Mouse (Mus musculus) olfactory bulb, adult 2 months (tissue): ENCODE measurements around the gene Hdac6. TPM values are rescaled to one million over a fixed set of nuclear protein-coding genes. Genes with fewer than 3 reads are reported as not detected.

Experiments used
- H3K27ac ChIP-seq: fragments of 200-500 bp; 2 replicates; pipeline ENCODE4 v1.5.1; 2012; ENCODE audit warnings: low read depth, low read length; ENCODE audit not compliant: insufficient read depth
- H3K4me1 ChIP-seq: fragments of 200-500 bp; 2 replicates; pipeline ENCODE4 v1.6.1; 2012; ENCODE audit warnings: low read length; ENCODE audit not compliant: control insufficient read depth, insufficient read depth
- H3K4me3 ChIP-seq: fragments of 200-500 bp; 2 replicates; pipeline ENCODE4 v1.5.1; 2012; ENCODE audit warnings: mild to moderate bottlenecking, low read depth, low read length, moderate library complexity; ENCODE audit not compliant: insufficient read depth
- CTCF ChIP-seq: fragments of 200-500 bp; IDR thresholded peaks from 2 replicates; pipeline ENCODE4 v1.5.1; 2012; ENCODE audit warnings: low read depth, mild to moderate bottlenecking, low read length, moderate library complexity; ENCODE audit not compliant: insufficient read depth
- POLR2A ChIP-seq: fragments of 200-500 bp; IDR thresholded peaks from 2 replicates; pipeline ENCODE4 v1.6.1; 2012; ENCODE audit warnings: mild to moderate bottlenecking, low read depth, low read length, moderate library complexity; ENCODE audit not compliant: insufficient read depth
- WGBS: fragments of 180-500 bp; shearing (Covaris S2); methylation state at CpG from one replicate; pipeline ENCODE4 v1.1.7; 2018; 5-methylcytosine and 5-hydroxymethylcytosine counted together
- polyA plus RNA-seq: library from polyadenylated mRNA; stranded (reverse); fragments of >200 nt; gene quantifications from 2 replicates; pipeline ENCODE4 v1.2.4, GENCODE M21; 2012; ENCODE audit warnings: low replicate concordance; ENCODE audit not compliant: missing spikeins, insufficient read depth, insufficient read length

Hdac6 gene
- polyA plus RNA-seq, 1 experiment, result not detected

- WGBS, result 86% methylated on average over 5 of the region's 5 CpGs
- no peak for TF ChIP-seq CTCF
- no peak for TF ChIP-seq POLR2A
- H3K4me3 ChIP-seq, result no peak within 1 kb of the TSS
- no peak within 1 kb of the TSS for H3K27ac ChIP-seq
- peaks cover 3% of the 10 kb centered on the region; the same call in 1 of the 2 replicates for H3K4me1 ChIP-seq
Observed at GRCm38 (mm10) chrX:7907735-7908134, 40.0 kb downstream of the Hdac6 start, which contains the start of gene Gm10491. Gm10491 (minus strand) TSS chrX:7907835.

GRCm38 (mm10) chrX:7904441-7904840 lies 43.2 kb downstream of the Hdac6 start:
- 90% methylated on average over 5 of the region's 5 CpGs for WGBS
- Histone ChIP-seq H3K4me1 (no peaks in the 10 kb centered on the region), H3K27ac (no peak overlapping the region), H3K4me3 (no peak overlapping the region)
- TF ChIP-seq CTCF, result no peak
- TF ChIP-seq POLR2A, result no peak

DNA sequence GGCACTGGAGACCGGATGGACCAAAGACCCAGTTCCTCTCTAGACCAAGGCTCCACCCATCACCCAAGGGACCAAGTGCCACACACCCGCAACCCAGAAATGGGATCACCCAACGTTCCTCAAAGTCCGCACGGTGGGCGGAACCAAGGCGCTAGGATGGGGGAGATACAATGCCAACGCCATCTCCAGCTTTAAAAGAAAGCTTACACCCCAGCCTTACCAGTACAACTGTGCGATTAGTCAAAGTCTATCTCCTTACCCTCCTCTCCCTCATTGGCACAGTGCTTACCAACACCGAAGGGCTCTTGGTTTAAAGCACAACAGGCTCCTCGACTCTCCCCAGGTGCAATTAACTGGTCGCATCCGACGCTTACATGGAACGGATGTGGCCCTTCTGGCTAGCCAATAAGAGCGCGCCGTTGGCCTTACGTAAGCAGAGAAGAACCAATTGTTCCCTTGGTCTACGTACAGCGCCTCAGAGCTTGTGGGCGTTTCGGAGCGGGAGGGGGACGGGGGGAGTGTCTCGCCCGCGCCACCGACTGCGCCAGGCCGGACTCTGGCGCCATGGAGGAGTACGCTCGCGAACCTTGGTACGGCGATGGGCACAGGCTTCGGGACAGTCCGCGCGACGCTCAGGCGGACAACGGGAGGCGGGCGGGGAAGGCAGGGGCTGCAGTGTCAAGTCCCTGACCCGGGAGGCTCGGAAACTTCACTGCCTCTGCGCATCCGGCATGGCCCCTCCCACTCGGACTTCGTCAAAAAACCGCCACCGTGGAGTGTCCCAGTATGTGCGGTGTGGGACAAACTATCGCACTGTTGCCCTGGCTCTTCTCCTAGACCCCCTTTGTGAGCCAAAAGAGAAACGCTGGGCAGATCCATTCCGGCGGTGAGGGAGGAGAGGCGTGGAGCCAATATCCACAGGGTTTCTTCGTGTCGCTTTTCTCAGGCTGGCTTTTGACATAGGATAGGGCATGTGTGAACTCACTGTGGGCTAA lies 48.5 kb downstream of the Hdac6 start, which contains the start of the genes Pqbp1 and Timm17b:
TSS of gene Pqbp1 (minus strand) at position 390 of the 995 bp plus-strand sequence.
TSS of gene Timm17b (plus strand) at position 478 of the 995 bp plus-strand sequence.
- Histone ChIP-seq H3K4me3 (peak within 1 kb of the TSS; percentile 65), H3K27ac (peak within 1 kb of the TSS; percentile 98), H3K4me1 (no peaks in the 10 kb centered on the region; the same call in 1 of the 2 replicates)
- TF ChIP-seq POLR2A, result peak; percentile 60; the same call in 1 of the 2 replicates
- TF ChIP-seq CTCF, result no peak
- 12% methylated on average over 62 of the region's 62 CpGs for WGBS

DNA sequence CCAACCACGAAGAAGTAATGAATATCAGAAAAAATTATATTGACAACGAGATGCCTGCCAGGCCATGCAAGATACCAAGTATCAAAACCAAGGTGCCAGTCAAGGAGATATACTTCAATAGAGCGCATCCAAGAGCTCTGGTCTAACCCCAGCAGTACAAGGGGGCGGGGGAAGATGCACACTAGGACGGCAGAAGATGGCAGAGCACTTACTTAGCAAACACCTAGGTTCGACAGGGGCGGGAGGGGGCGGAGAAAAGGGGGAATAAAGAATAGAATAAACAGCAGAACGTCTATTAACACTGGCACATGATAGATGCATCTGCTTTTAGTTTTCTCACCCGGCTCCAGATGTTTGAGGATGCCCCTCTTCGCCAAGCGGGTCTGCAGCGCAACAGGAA lies 49.5 kb downstream of the Hdac6 start:
- WGBS, result 26% methylated on average over 13 of the region's 13 CpGs
- peak overlapping the region; percentile 98 for H3K27ac ChIP-seq

GRCm38 (mm10) chrX:7883841-7884567 lies 63.7 kb downstream of the Hdac6 start, which contains the start of gene Slc35a2:
Slc35a2 (plus strand) TSS chrX:7884028.
- peak within 1 kb of the TSS; percentile 85 for H3K27ac ChIP-seq
- no peaks in the 10 kb centered on the region for H3K4me1 ChIP-seq
- peak within 1 kb of the TSS; percentile 74 for H3K4me3 ChIP-seq
- TF ChIP-seq POLR2A (peak; percentile 42), CTCF (no peak)
- 11% methylated on average over 48 of the region's 49 CpGs for WGBS

More for the DNA sequence above, 49.5 kb downstream of the Hdac6 start:
- Histone ChIP-seq H3K4me3 (peak overlapping the region; percentile 65), H3K4me1 (no peaks in the 10 kb centered on the region; the same call in 1 of the 2 replicates)
- TF ChIP-seq CTCF (no peak), POLR2A (no peak)

Other genes with a start within 250 kb of the Hdac6 start
- gene Wdr45, start 233.6 kb downstream of the Hdac6 start, polyA plus RNA-seq, result not detected in 2 replicates
- gene Gm45208, start 225.6 kb downstream of the Hdac6 start, polyA plus RNA-seq, result not detected in 2 replicates
- not detected in 2 replicates for gene Praf2, start 219.4 kb downstream of the Hdac6 start, polyA plus RNA-seq
- not detected in 2 replicates for gene Ccdc120, start 197.0 kb downstream of the Hdac6 start, polyA plus RNA-seq
- gene Tfe3, start 185.3 kb downstream of the Hdac6 start, polyA plus RNA-seq, result not detected in 2 replicates
- 96.6 TPM in 1 of 2 replicates, not detected in the other for gene Gripap1, start 158.1 kb downstream of the Hdac6 start, polyA plus RNA-seq
- gene Kcnd1, start 125.6 kb downstream of the Hdac6 start, polyA plus RNA-seq, result not detected in 2 replicates
- not detected in 2 replicates for gene Otud5, start 106.5 kb downstream of the Hdac6 start, polyA plus RNA-seq
- not detected in 2 replicates for gene Pim2, start 69.6 kb downstream of the Hdac6 start, polyA plus RNA-seq
- gene Slc35a2, start 63.9 kb downstream of the Hdac6 start, polyA plus RNA-seq, result not detected in 2 replicates
- gene Pqbp1, start 48.6 kb downstream of the Hdac6 start, polyA plus RNA-seq, result not detected in 2 replicates
- not detected in 2 replicates for gene Timm17b, start 48.5 kb downstream of the Hdac6 start, polyA plus RNA-seq
- not detected in 2 replicates for gene Gm10491, start 40.1 kb downstream of the Hdac6 start, polyA plus RNA-seq
- not detected in 2 replicates for gene Gm10490, start 38.3 kb downstream of the Hdac6 start, polyA plus RNA-seq
- not detected in 2 replicates for gene Pcsk1n, start 28.1 kb downstream of the Hdac6 start, polyA plus RNA-seq
- not detected in 2 replicates for gene Eras, start 19.3 kb downstream of the Hdac6 start, polyA plus RNA-seq
- gene Gata1, start 30.2 kb upstream of the Hdac6 start, polyA plus RNA-seq, result not detected in 2 replicates
- gene Glod5, start 70.6 kb upstream of the Hdac6 start, polyA plus RNA-seq, result not detected in 2 replicates
- gene Suv39h1, start 126.9 kb upstream of the Hdac6 start, polyA plus RNA-seq, result not detected in 2 replicates
- gene Was, start 142.6 kb upstream of the Hdac6 start, polyA plus RNA-seq, result not detected in 2 replicates
- 69.5 TPM in 1 of 2 replicates, not detected in the other for gene Wdr13, start 185.0 kb upstream of the Hdac6 start, polyA plus RNA-seq
- 332 TPM in 1 of 2 replicates, not detected in the other for gene Rbm3, start 198.0 kb upstream of the Hdac6 start, polyA plus RNA-seq
- not detected in 2 replicates for gene Tbc1d25, start 228.3 kb upstream of the Hdac6 start, polyA plus RNA-seq
- not detected in 2 replicates for gene Ebp, start 245.6 kb upstream of the Hdac6 start, polyA plus RNA-seq